Comparison of ENCODE assay signal across 36 mouse cellular contexts in genomic region chr15:102617654-102618053, GRCm38 (mm10). TPM values are rescaled to one million over a fixed set of nuclear protein-coding genes. Genes with fewer than 3 reads are reported as not detected.
DNase-seq lines count a peak whose midpoint lies in the region; ATAC-seq and TF ChIP-seq lines count a peak whose summit lies in the region.
"Had no signal": no experiment of that assay in that cellular context is flagged by ENCODE, and none has a peak within 500 bp of the region (broad histone marks: within the 10 kb centered on the region; RNA-seq: fewer than 3 reads in every experiment).

No protein-coding gene starts in this region.

- H3K36me3 ChIP-seq in spleen, adult 2 months (ENCODE audit: control insufficient read depth, insufficient read depth, low read length), result no peaks in the 10 kb centered on the region; the same call in 1 of the 2 replicates
- no peaks in the 10 kb centered on the region for H3K36me3 ChIP-seq in splenic B cell, adult 2 months (ENCODE audit: control insufficient read depth, insufficient read depth, low read length, poor library complexity, severe bottlenecking)
- H3K36me3 ChIP-seq: liver, embryonic 15.5 days; midbrain, embryonic 13.5 days had no signal

- 16% methylated on average over 1 of the region's 1 CpGs for WGBS in spleen, adult 2 months
- WGBS in lung, adult 2 months, result 64% methylated on average over 1 of the region's 1 CpGs

- no peak for DNase-seq in spleen, adult 2 months (ENCODE audit: low read depth in 1 of 2, low spot score in 2 of 2)
- no peak for DNase-seq in spleen, postnatal 36 days (ENCODE audit: low spot score in 2 of 2)
- peak; percentile 38 for DNase-seq in MEL-GATA-1-ER (ENCODE audit: extremely low read depth, low read depth)
- DNase-seq in splenic B cell, adult 2 months (ENCODE audit: low read depth, low spot score), result peak; percentile 34
- no peak for DNase-seq in embryo, embryonic 10.5 days (ENCODE audit: low spot score)
- no peak for DNase-seq in lung, adult 2 months
- no peak for DNase-seq in kidney, postnatal 10 days
- DNase-seq: adrenal gland, adult 2 months; adrenal gland, postnatal 36 days; cerebellum, adult 18-20 months; cerebellum, postnatal 25 days; gastrocnemius, postnatal 14 days; heart, adult 18-20 months; heart, postnatal 36 days; kidney, adult 9 months; kidney, postnatal 14 days; layer of hippocampus, adult 9-11 months; right cerebral cortex, adult 18-20 months; spleen, adult 18-20 months had no signal

- TF ChIP-seq CTCF in spleen, adult 2 months (IDR thresholded peaks at IDR 0.05; ENCODE audit: extremely low read depth, insufficient read depth, insufficient read length, insufficient replicate concordance), result no peak
- TF ChIP-seq CTCF in lung, adult 2 months (IDR thresholded peaks at IDR 0.05; ENCODE audit: insufficient read depth, low read length), result no peak

- no peaks in the 10 kb centered on the region; the same call in none of the 2 replicates for H3K4me1 ChIP-seq in spleen, adult 2 months (ENCODE audit: control insufficient read depth, insufficient read depth, insufficient read length)
- peaks cover 2% of the 10 kb centered on the region for H3K4me1 ChIP-seq in lung, adult 2 months (ENCODE audit: control insufficient read depth, insufficient read depth, low read length)
- H3K4me1 ChIP-seq: midbrain, embryonic 13.5 days had no signal

- peak; percentile 89 for ATAC-seq in megakaryocyte, adult 5-6 weeks (ENCODE audit: poor library complexity, severe bottlenecking)
- ATAC-seq: forebrain, embryonic 16.5 days; intestine, postnatal 0 days; midbrain, embryonic 13.5 days had no signal

- no peak for TF ChIP-seq POLR2A in spleen, adult 2 months (IDR thresholded peaks at IDR 0.05; ENCODE audit: low read depth, low read length)
- no peak for TF ChIP-seq POLR2A in lung, adult 2 months (IDR thresholded peaks at IDR 0.05; ENCODE audit: borderline replicate concordance, extremely low read depth, low read depth, low read length)

- no peaks in the 10 kb centered on the region for H3K27me3 ChIP-seq in spleen, adult 2 months (ENCODE audit: control insufficient read depth, insufficient read depth, low read length)
- H3K27me3 ChIP-seq in splenic B cell, adult 2 months (ENCODE audit: control insufficient read depth, insufficient read depth, low read length, poor library complexity, severe bottlenecking), result no peaks in the 10 kb centered on the region
- H3K27me3 ChIP-seq: liver, embryonic 15.5 days; midbrain, embryonic 13.5 days had no signal

- H3K27ac ChIP-seq in spleen, adult 2 months (ENCODE audit: insufficient read depth, low read length), result no peak overlapping the region; the same call in 1 of the 2 replicates
- H3K27ac ChIP-seq: hindbrain, embryonic 14.5 days; liver, embryonic 15.5 days; midbrain, embryonic 13.5 days had no signal

- peak overlapping the region; percentile 23; the same call in 1 of the 2 replicates for H3K4me3 ChIP-seq in spleen, adult 2 months (ENCODE audit: extremely low read depth, insufficient read depth, insufficient read length)
- no peak overlapping the region for H3K4me3 ChIP-seq in lung, adult 2 months (replicated peaks; ENCODE audit: extremely low read depth, low read depth, low read length)
- H3K4me3 ChIP-seq: erythroblast, embryonic 14.5 days; liver, embryonic 15.5 days; midbrain, embryonic 13.5 days had no signal

RNA-seq across cellular contexts. Expression of gene Gm28047, which starts 7.2 kb away (rescaled TPM):
- not detected in 2 replicates for polyA plus RNA-seq in spleen, adult 2 months (2012; rRNA removed)
- total RNA-seq in megakaryocyte, adult 5-6 weeks (2015), result not detected in 2 replicates
- not detected in 2 replicates for total RNA-seq in megakaryocyte, adult 5-6 weeks (2017)
- 0.11 and 0.22 TPM in 2 replicates for polyA plus RNA-seq in lung, adult 2 months (2012; rRNA removed)
- total RNA-seq: liver, adult 2 months; megakaryocyte-erythroid progenitor cell, adult 5-6 weeks had no signal
- polyA plus RNA-seq: adrenal gland, adult 2 months; brain, embryonic 14.5 days; embryonic facial prominence, embryonic 14.5 days; forebrain, embryonic 16.5 days; heart, embryonic 11.5 days; heart, embryonic 16.5 days; hindbrain, embryonic 14.5 days; intestine, postnatal 0 days; limb, embryonic 11.5 days; liver, adult 2 months; liver, embryonic 15.5 days; lung, embryonic 16.5 days; midbrain, embryonic 13.5 days; neural tube, embryonic 14.5 days; stomach, embryonic 14.5 days had no signal

RNA-seq across cellular contexts. Expression of gene Atf7, which starts 7.6 kb away (rescaled TPM):
- 70.2 and 71.8 TPM in 2 replicates for polyA plus RNA-seq in spleen, adult 2 months (2012; rRNA removed)
- total RNA-seq in megakaryocyte, adult 5-6 weeks (2015), result 123 and 142 TPM in 2 replicates
- total RNA-seq in megakaryocyte, adult 5-6 weeks (2017), result 23.6 and 45.8 TPM in 2 replicates
- 90.4 and 119 TPM in 2 replicates for polyA plus RNA-seq in lung, adult 2 months (2012; rRNA removed)

RNA-seq across cellular contexts. Expression of gene Atp5g2, which starts 54.5 kb away (rescaled TPM):
- polyA plus RNA-seq in spleen, adult 2 months (2012; rRNA removed), result 249 and 253 TPM in 2 replicates
- 43.8 and 46.5 TPM in 2 replicates for total RNA-seq in megakaryocyte, adult 5-6 weeks (2015)
- total RNA-seq in megakaryocyte, adult 5-6 weeks (2017), result 44.3 and 47.5 TPM in 2 replicates
- 250 and 262 TPM in 2 replicates for polyA plus RNA-seq in lung, adult 2 months (2012; rRNA removed)

Comparison
In these comparisons a context has a peak if more than half of its experiments do, and no peak if none do; other contexts are left out.
1. DNase-seq: peak in MEL-GATA-1-ER (single experiment) and splenic B cell, adult 2 months (single experiment); none in spleen, adult 2 months (0 of 2), spleen, postnatal 36 days (0 of 2), embryo, embryonic 10.5 days (single experiment), lung, adult 2 months (single experiment) and kidney, postnatal 10 days (single experiment).